Mouse (Mus musculus) left cerebral cortex, adult 2 months (tissue): ENCODE data around the gene Gm13090. TPM values are rescaled to one million over a fixed set of nuclear protein-coding genes. Genes with fewer than 3 reads are reported as not detected.

Experiments used
- DNase-seq, 2 experiments: peaks; one replicate each; pipeline ENCODE4 v3.0.0; 2021 to 2022; ENCODE audit warnings: low spot score in 2 of 2, mixed read lengths in 1 of 2; ENCODE audit errors: extremely low spot score in 1 of 2
- H3K27ac ChIP-seq: fragments of 200-600 bp; 2 replicates; pipeline ENCODE4 v1.8.1; 2022
- H3K4me3 ChIP-seq: fragments of 200-600 bp; 2 replicates; pipeline ENCODE4 v1.8.1; 2022
- CTCF ChIP-seq: fragments of 200-600 bp; IDR thresholded peaks from 2 replicates; pipeline ENCODE4 v1.8.1; 2022; ENCODE audit warnings: antibody characterized with exemption, mild to moderate bottlenecking, moderate library complexity
- intact Hi-C: fragments of 180-260 bp; cut with DNase I; formaldehyde crosslinking; loops from one replicate; pipeline ENCODE4 v1.15.1; 2025
- total RNA-seq, 2 experiments: library from RNA; stranded (reverse); gene quantifications; 2 replicates each; pipeline ENCODE4 v1.2.3; 2021

Gene Gm13090
- total RNA-seq, 2 experiments from 2014 or later: not detected

DNA sequence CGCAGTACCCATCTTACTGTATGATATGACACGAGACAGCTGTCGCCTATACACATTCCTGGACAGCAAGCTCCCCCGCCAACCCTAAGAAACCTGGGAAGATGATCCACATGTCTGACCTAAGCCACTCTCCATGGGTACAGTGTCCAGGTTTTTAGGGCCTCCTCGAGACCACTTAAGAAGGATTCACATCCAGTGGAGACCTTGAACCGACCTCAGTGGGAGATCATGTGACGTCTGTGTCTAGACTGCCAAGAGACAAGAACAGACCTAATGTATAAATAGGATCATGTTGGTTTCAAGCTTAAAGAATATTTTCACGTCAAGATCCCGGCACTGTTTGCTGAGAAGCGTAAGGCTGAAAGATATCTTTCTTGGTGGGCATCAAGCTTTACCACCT lies 14.8 kb downstream of the Gm13090 start:
- DNase-seq: no peak
- H3K4me3 ChIP-seq: no peak overlapping the region; the same call in 1 of the 2 replicates
- TF ChIP-seq CTCF: no peak
- intact Hi-C loops: no loop called here
- H3K27ac ChIP-seq: peak overlapping the region; percentile 28

DNA sequence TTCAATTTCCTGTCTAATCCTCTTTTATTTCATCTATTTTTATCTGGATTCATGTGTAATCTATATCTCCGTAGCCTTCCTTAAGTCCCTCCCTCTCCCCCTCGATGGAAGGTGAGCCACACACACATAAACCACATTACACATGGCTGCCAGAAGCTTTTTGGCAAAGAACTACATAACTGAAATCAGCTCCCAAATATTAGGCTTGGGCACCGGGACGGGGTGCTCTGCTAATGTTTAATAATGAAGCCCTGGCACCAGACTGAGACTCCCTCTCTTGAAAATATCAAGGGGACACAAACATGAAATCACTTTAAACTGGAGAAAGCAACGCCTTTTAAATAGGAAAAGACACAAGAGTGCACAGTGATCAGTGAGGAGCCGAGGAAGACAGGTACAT lies 16.5 kb downstream of the Gm13090 start:
- H3K27ac ChIP-seq: no peak overlapping the region
- DNase-seq: no peak
- H3K4me3 ChIP-seq: no peak overlapping the region; the same call in 1 of the 2 replicates
- intact Hi-C loops: loop anchor here (2.0 kb wide), 1 partner anchor 33 kb away; no protein-coding TSS in a partner anchor
- no peak for TF ChIP-seq CTCF

DNA sequence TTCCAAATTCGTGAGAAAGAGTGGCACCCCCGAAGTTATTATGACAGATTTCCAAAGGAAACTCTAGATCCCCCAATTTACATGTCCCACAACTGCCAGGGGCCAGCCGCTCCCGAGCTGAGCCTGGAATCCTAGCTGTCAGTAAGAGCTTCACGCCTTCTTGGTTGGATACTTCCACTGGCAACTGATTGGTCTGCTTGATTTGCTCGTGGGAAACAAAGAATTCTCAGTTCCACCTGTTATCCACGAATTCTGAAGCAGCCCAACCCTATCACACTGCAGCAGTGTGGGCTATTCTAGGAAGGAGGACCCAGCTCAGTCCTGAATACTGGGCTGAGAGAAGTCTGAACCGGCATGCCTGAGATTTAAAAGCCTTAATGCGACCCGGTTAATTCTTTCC lies 17.1 kb downstream of the Gm13090 start:
- intact Hi-C loops: loop anchor here (2.0 kb wide), 1 partner anchor 32 kb away; no protein-coding TSS in a partner anchor
- peak overlapping the region; percentile 84 for H3K4me3 ChIP-seq
- DNase-seq: no peak
- no peak overlapping the region for H3K27ac ChIP-seq
- TF ChIP-seq CTCF: no peak

DNA sequence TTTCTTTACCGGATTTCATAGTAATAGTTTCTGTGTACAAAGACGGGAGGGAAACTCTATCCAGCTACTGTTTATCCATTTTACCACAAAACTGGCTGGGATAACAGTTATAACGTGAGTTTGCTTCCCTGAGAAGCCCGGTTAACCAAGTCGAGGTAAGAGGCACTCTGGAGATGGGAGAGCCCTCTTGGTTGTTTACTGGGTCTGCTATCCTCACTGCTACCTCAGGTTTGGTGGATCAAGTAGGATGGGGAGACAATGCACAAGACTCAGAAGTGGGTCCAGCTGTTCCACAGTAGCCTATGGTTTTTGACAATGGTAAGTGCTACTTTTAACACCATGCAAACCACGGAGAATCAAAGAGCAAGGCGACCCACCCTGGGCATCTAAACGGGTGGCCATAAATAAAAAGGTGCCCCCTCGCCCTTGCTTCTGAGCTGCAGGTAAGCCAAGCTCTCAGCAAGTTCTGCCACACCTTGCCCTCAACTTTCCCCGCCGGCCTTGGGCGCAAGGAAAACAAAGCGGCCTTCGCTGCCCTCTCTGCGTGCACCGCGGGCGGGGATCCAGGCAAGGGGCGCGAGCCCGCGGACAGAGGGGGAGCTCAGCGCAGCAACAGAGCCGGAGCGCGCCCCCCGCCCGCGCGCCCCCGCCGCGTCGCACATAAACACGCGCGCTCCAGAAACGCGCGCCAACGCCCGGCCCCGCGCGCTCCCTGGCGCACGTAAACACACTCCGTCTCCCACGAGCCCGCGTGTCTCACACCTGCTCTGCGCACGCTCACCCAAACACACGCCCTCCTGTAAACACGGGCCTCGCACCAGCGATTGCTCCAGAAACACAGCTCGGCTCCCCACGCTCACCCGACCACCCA lies 18.0 kb downstream of the Gm13090 start:
- Histone ChIP-seq H3K4me3 (peak overlapping the region; percentile 84), H3K27ac (peak overlapping the region; percentile 92)
- peak; percentile 54 to 74 for DNase-seq
- no peak for TF ChIP-seq CTCF
- intact Hi-C loops: loop anchor here (2.0 kb wide), 2 partner anchors 21 to 31 kb away; no protein-coding TSS in a partner anchor

DNA sequence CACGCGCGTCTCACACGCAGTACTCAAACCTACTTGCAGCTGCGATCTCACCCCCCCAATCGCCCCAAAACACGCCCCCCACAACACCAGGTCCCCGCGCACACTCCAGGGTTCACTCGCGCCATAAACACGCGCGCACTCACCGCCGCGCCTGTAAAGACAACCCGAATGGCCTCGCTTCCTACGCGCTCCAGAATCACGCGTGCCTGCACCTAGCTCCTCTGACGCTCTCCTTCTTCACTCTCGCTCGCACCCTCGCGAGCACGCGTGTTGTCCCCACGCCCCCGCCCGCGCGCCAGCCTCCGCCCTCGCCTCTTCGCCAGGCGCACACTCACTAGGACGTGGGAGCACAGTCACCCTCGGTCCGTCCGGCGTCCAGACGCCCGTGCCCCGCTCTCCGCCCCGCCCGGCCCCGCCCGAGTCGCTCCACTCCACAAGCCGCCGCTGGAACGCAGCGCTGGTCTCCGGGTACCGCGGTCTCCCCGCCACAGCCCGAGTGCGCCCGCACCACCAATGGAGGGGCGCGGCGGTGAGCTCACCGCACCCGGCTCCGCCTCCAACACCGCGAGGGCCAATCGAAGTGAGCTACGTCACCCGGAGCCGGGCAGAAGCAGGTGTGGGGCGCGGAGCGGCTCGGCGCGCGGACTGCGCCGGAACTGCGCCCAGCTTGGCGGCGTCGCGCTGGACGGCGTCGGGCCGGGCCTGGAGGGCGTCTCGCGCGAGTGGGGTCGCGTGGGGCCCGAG lies 18.8 kb downstream of the Gm13090 start:
- intact Hi-C loops: loop anchor here (2.0 kb wide), 1 partner anchor 21 kb away; no protein-coding TSS in a partner anchor
- peak overlapping the region; percentile 84 for H3K4me3 ChIP-seq
- TF ChIP-seq CTCF: no peak

DNA sequence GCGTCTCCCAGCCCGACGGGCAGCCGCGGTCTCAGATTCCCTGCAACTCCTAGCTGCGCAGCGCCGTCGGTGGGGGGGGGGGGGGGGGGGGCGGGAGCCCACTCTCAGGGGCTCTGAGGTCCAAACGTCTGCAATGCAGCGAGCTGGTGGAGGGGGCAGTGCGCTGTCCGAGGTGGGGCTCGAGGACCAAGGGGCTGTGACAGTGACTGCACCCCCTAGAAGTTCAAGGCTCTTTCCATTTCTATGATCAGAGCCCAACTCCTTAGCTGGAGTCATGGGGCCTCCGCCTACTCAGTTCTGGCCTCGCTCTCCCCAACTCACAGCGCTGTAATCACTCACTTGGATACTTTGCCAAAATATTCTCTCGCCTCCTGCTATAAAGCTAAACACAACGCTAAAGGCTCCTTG lies 19.5 kb downstream of the Gm13090 start:
- H3K4me3 ChIP-seq: peak overlapping the region; percentile 84
- TF ChIP-seq CTCF: no peak
- intact Hi-C loops: loop anchor here (2.0 kb wide), 1 partner anchor 20 kb away; no protein-coding TSS in a partner anchor
- DNase-seq: no peak
- H3K27ac ChIP-seq: 0 out of 2 replicates have a peak overlapping the region, but pooled peaks have one; percentile 32

More for the DNA sequence above, 18.8 kb downstream of the Gm13090 start:
- peak; percentile 91 to 92 for DNase-seq
- H3K27ac ChIP-seq: peak overlapping the region; percentile 92

DNA sequence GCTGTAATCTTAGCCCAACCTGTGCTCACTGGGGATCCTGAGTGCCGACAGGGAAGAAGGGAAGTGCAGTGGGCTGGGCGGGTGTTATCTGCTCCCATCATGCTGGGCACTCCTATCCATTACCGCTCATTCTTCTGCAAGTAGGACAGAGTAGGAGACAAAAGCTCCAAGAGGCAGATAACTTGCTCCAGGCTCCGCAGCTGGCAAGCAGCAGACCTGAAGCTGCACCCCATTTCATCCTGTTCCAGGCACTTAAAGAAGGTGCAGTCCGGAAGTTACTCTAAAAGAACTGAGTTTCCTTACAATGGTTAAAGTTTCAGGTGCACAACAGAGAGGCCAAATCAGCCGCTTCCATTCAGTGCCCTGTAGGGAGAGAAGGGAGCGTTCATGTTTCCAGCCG lies 21.9 kb downstream of the Gm13090 start:
- Histone ChIP-seq H3K27ac (no peak overlapping the region), H3K4me3 (no peak overlapping the region)
- intact Hi-C loops: no loop called here
- no peak for DNase-seq
- TF ChIP-seq CTCF: no peak

DNA sequence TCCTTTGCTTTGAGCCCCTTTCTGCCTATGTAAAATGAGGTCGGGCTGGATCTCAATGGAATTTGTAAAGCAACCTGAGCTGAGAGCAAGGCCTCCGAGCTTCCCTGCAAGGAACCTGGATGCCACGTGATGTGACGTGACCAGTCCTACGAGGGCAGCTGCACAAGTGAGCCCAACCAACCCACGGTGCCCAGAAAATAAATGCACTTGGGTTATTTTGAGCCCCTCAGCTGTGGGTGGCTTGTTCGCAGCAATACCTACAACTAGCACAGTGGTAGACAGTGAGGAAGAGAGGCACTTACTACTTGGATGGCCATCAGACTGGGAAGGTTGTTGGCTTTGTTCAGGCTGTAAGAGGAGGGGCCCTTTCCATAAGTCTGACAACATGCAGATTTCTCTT lies 25.2 kb downstream of the Gm13090 start:
- no peak overlapping the region for H3K4me3 ChIP-seq
- intact Hi-C loops: no loop called here
- no peak overlapping the region for H3K27ac ChIP-seq
- TF ChIP-seq CTCF: no peak
- DNase-seq: peak in 1 of 2 experiments; percentile 32

DNA sequence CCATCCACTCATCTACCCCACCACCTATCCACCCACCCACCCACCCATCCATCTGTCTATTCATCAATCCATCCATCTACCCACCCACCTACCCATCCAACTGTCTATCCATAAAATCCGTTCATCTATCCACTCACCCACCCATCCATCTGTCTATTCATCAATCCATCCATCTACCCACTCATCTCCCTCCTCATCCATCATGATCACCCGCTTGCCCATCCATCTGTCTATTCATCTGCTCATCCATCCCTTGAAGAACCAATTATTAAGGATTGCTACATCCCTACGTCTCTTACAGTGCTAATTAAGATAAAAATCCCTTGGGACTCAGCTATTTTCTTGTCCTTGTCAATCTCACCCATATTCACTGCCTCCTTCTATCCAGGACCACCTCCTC lies 29.5 kb downstream of the Gm13090 start:
- Histone ChIP-seq H3K4me3 (no peak overlapping the region), H3K27ac (no peak overlapping the region)
- intact Hi-C loops: no loop called here
- no peak for DNase-seq
- TF ChIP-seq CTCF: no peak

DNA sequence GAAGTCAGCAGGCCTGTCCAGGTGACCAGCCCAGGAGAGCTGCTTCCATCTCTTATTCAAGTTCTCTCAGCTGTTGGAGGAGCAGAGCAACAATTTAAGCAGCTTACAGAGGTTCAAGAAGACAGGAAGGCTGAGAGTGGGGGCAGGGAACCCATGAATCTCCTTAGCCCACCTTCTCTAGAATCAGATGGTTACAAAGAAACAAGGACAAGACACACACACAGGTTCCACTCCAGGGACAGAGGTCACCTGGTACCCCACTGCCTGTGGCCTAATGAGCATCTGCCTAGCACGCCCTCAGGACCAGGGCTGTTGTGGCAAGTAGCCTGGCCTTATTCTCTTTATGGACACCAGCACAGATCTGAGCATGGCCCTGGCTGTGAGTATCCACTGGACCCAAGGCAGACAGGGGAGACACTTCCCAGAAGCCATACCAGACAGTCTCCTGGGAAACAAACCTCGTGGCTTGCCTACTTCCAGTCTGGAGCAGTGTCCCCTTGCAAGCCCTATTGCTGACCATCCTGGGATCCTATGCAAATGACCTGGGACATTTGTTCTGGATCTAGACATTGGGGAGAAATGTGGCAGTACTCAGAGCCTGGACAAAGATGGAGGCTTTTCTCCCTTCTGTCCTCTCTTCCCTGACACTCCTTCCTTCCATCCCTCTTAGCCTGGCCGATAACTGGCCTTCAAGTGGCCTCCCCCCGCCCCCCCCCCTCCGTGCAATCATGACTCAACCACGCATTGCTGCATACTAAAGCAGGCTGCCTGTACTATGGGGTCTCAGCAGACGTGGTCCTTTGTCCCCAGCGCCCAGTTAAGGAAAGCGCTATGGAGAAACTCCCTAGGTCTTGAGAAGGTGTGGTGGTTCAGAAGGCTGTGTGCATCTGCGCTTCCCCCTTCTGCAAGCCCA lies 38.5 kb downstream of the Gm13090 start:
- intact Hi-C loops: loop anchor here (2.0 kb wide), 1 partner anchor 19 kb away; no protein-coding TSS in a partner anchor

More for the DNA sequence above, 38.5 kb downstream of the Gm13090 start:
- TF ChIP-seq CTCF: no peak
- peak overlapping the region; percentile 50 for H3K4me3 ChIP-seq
- H3K27ac ChIP-seq: peak overlapping the region; percentile 98
- no peak for DNase-seq
